Mouse (Mus musculus) 416B (cell line): ENCODE results near the gene Sphk1.
"Not testable (repeated sequence)": the region's sequence is repeated elsewhere in the genome, so short reads cannot be mapped to it uniquely, and the experiment has no call there.

ENCODE experiments used
- DNase-seq: peaks from one replicate; pipeline ENCODE4 v3.0.0; 2011; ENCODE audit warnings: low read depth

Gene Sphk1

DNA sequence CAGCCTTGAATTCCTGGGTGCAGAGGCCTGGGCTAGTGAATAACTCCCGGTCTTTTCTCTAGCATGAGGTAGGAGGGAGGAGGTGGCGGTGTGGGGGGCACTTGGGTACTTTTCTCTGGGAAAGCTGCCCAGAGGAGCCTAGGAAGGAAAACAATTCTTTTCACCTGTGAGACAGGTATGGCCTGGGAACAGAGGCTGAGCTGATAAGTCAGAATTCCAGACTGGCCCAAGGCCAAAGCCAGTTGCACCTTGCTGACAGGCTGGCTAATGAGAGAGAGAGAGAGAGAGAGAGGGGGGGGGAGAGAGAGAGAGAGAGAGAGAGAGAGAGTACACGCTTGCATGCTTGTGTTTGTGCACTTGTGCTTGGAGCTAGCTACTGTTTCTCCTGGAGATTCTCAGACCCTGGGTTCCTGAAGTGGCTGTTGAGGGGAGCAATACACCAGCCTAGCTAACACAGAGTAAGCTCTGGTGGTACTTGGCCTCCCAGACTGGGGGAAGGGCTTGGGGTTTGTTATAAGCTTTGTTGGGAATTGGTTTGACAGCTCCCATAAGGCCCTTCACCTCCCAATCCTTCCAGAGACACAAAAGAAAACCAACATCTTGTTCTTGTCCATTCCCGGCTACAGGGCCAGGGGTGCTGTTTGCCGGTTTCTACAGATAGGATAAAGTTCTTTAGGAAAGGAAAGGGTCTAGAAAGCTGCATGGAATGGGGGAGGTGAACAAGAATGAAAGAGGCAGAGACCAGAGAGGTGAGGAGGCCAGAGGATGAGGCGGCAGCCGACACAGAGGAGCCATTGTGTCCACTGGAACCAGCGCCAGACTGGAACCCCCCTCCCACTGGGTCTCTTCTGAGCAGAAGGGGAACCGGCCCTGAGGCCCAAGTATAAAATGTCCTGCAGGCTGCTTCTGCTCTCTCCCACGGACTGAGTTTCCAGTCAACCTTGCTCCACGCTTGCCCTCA, at the start of gene Sphk1:
TSS of gene Sphk1 (plus strand) at position 739 of the 961 bp plus-strand sequence.
- DNase-seq, result no peak

DNA sequence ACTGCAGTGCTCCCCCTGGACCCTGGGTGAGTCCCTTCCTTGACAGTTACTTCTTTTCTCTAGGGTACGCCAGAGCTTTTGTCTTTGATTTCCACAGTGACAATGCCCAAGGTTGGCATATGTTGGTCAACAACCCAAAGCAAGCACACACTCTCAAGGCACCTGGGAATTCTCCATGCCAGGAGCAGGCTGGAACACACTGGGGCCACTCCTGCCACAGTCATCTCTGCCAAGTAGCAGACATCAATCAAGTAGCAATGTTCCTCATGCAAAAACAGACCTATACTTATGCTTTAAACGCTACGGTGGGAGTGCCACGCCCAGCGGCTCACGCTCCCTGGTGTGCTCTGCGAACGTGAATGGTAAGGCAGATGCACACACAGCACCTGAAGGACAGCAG, 49.8 kb upstream of the Sphk1 start:
- no peak for DNase-seq

DNA sequence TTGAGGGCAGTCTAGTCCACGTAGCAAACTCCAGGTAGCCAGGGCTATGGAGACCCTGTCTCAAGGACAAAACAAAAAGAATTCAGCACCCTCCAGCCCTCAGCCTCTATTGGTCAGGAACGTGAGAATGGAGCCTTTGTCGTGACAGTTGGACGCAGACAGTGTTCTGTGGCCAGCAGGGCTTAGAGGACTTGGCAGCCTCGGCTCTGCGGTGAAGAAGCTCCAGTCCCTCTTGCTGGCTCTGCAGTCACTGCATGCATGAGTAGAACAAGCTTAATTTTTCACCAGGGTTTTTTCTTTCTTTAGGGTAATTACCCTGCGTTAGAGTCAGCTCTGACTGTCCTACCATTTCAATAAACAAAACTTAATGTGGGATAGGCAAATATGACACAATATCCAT, 48.9 kb upstream of the Sphk1 start:
- no peak for DNase-seq

DNA sequence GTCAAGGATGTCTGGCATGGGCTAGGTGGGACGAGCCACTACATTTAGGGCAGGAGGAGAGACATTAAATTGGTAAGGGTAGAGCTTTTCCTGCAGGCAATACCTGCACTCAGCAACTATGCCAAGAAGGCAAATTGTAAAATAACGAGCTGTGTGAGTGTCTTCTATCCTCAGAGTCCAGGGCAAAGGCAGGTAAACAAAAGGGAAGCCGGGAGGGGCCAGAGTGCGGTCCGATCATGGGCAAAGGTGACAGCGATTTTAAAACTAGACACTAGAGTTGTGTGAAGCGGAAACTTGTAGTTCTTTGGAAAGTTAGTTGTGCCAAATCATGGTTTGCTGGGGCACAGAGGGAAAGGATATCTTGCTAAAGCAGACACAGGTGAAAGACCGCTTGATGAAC, 46.5 kb upstream of the Sphk1 start:
- no peak for DNase-seq

DNA sequence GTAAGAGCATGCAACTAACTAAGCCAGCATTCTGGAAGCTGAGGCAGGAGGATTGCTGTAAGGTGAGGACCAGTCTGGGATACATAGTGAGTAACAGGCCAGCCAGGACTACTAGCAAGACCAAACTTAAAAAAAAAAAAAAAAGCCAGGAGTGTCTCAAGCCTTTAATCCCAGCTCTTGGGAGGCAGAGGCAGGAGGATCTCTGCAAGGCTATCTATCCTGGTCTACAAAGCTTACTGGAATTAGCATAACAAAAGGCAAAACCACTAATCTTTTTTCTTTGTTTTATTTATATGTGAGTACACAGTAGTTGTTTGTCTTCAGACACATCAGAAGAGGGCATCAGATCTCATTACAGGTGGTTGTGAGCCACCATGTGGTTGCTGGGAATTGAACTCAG, 42.5 kb upstream of the Sphk1 start:
- no peak for DNase-seq

DNA sequence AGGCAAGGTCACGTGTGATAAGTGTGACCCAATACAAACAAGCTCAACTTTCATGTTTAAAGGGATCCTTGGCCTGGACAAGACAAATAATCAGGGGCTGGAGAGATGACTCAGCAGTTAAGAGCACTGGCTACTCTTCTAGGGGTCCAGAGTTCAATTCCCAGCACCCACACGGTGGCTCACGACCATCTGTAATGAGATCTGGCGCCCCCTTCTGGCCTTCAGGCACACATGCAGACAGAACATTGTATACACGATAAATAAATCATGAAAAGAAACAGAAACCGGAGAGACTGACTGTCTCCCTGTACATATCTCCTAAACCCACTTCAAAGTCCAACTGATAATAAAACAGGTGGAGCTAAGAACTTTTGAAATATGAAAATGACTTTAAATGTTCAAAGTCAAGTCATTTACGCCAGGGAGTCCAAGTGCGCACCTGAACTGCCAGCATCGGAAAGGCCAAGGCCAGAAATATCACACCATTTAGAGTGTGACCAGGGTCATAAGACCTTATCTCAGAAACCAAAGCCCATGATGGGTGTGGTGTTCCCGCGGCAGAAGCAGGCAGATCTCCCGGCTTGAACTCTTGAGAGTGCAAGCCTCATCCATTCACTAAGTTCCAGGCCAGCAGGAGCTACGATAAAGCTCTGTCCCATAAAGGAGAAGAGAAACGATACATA, 41.9 kb upstream of the Sphk1 start:
- DNase-seq, result peak; percentile 53

DNA sequence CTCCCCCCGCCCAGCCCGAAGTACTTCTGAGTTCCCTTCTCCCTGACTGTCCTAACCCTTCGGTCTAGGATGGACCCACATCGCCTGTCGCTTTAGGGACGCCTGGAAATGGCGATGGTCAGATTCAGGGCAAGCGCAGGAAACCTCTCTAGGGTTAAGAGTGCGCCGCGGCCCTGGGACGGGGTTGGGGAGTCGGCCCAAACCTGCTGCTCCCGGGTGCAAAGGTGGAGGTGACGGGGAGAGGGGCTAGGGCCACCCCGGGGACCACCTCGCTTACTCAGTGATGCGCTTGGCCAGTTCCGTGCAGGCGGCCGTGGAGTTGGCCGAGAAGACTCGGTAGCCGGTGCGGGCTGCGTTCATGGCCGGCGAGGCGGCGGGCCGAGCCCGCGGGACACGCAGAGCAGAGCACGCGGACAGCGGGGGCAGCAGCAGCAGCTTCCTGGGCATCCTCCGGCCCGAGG, 40.9 kb upstream of the Sphk1 start:
- DNase-seq, result peak; percentile 46

DNA sequence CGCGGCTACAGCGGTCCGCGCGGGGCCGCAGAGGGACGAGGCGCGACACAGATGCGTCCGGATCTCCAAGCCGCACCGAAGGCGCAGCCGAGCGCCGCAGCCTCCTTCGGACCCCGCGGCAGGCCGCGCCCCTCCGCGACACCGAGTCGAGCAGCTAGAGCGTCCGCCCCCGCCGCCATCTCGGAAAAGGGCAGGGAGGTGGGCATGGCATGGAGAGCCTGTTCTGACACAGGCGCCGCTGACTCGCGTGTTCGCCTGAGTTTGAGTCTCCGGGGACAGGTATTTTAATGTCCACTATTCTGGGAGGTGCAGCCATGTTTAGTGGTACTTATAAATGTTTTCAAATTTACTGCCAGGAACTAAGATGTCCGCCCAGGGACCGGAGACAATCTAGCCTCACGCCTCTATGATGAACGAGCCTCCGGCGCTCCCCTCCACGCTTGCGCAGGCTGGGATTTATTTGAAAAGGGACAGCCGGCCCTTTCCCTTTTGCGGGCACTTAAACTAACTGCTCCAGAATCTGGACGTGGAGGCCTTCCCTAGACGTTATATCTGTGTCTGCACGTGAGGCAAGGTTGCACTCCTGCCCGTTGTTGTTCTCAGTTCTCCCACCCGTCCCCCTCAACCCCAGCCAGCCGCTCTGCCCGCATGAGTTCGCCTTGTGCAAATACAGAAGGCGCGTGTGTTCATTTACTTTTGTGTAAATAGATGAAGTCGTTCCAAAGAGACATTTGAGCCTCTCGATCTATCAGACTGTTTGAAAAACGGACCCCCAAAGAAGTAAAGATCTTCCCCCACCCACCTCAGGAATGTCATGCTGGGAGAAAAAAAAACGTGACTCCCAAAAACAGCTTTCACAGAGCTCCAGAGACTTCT, 40.3 kb upstream of the Sphk1 start:
- peak; percentile 93 for DNase-seq

DNA sequence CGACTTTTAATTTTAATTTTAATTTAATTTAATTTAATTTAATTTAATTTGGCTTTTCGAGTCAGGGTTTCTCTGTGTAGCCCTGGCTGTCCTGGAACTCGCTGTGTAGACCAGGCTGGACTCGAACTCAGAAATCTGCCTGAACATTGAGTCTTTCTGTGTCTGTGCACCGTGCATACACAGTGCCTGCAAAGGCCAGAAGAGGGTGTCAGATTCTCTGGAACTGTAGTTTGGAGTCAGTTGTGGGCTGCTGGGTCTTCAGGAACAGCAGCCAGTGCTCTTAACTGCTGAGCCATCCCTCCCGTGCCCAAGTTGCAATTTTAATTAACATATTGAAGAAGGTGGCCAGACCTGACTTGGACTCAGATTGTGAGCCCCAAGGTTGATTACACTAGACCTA, 39.4 kb upstream of the Sphk1 start:
- peak; percentile 18 for DNase-seq

DNA sequence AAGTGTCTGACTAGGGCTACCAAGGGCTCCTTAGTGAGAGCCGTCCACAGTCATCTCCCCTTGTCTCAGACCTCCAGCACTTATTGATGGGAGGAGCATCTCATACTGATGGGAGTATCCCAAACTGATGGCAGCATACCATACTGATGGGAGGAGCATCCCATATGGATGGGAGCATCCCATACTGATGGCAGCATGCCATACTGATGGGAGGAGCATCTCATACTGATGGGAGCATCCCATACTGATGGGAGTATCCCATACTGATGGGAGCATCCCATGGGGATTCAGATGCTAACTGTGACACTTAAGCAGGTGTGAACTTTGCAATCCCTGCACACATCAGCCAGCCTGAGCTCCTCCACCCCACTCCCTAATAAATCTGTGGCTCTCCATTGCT, 38.2 kb upstream of the Sphk1 start:
- DNase-seq, result not testable (repeated sequence)

DNA sequence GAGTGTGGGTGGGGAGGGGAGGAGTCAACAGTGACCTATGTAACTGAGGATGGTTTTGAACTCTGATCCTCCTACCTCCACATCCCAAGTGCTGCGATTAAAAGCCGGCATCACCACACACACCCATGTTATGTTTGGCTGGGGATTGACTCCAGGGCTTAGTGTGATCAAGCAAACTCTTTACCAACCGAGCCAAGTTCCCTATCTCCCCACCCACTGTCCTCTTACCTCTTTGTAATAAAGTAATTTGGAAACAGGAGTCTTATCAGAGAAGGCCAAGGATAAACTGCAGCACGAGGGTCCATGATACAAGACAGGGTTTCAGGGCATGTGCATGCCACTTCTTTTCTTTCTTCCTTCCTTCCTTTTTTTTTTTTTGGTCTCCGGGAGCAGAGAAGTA, 37.5 kb upstream of the Sphk1 start:
- no peak for DNase-seq

DNA sequence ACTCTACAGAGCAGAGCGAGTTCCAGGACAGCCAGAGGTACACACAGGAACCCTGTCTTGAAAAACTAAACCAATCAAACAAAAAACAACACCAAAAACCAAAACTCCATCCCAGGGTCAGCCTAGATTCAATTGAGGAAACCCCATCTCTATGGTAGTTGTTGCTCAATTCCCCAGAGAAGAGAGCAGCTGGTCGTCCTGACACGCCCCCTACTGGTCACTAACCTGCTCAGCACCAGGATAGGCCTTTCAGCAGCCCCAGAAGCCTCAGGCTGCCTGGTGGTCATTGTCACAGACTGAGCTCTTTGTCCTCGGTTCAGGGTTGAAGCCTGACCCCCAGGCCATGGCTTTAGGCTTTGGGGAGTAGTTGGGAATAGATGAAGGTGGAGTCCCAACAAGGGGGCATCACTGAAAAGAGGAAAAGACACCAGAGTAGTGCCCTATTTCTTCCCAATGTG, 36.9 kb upstream of the Sphk1 start, which contains the start of gene Prpsap1:
TSS of gene Prpsap1 (minus strand) at position 408 of the 458 bp plus-strand sequence.
- peak; percentile 87 for DNase-seq

DNA sequence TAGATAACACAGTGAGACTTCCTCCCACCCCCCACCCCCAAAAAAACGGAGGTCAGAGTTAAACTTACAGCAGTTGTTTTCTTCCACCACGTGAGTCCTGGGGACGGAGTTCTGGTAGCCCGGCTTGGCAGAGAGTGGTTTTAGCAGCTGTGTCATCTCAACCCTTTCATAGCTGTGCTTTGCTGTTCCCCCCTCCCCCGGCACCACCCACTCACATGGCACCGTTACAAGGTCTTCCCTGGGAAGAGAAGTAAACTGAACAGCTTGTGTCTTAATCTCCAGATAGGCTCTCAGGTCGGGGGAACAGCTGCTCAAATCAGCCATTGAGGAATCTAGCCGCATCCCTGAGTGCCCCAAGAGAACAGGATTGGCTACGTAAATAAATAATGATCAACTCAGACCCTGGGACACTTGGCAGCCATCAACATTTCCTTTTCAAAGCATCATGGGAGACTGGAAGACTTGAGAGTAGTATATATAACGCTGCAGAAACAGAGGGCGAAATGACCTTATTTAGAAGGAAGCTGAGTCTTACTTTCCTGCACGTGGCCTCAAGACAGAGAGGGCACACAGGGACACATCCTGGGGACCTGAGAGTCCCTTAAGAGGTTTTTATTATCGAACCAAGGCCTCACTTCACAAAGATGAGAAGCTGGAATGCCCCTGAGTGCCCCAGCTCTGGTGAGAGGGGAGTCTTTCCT, 36.1 kb upstream of the Sphk1 start:
- DNase-seq, result no peak

DNA sequence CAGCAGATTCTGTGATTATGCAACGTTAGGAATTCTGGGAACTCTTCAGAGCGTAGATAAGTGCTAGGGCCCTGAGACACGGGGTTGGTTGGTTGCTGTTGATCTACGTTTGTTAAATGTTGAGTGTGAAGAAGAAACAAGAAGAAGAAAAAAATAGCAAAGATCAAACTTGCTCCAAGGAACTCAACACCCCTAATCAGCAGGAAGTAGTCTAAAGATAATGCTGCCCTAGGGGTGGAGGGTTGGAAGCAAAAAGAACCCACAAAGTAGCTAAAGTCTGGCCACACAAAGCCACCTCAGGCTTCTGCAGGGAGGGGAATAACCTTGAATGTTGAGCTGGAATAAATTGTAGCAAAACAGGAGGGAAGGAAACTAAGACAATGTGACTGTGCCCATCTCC, 33.4 kb upstream of the Sphk1 start:
- DNase-seq, result peak; percentile 58

DNA sequence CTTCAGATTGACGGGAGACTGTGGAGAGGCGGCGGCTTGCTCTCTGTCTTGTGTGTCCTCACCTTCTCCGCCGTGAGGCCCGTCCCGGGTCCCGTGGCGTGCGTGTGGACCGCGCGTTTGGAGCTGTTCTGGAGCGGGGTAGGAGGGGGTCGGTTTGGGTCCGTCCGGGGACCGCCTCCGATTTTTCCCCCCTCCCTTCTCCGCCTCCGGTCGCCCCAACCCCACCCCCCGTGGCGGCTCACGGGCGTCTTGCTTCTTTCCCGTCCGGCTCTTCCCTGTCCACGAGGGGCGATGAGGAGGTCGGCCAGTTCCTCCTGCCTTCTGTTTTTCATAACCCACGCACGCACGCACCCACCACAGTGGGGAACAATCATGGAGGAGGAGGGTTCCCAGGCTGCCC, 32.1 kb upstream of the Sphk1 start:
- no peak for DNase-seq

DNA sequence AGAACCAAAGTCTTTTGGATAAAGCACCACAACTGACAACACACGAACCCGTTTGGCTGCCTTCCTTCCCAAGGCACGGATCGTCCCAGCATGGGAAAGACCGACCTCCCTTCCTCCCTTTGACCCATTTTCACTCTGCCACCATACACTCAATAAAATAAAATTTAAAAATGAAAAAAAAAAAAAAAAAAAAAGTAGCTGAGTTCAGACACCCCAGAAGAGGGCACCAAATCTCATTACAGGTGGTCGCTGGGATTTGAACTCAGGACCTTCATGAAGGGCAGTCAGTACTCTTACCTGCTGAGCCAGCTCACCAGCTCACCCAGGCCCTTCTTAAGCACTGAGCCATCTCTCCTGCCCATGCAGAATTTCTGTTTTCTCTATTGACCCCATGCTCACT, 31.7 kb upstream of the Sphk1 start:
- no peak for DNase-seq

DNA sequence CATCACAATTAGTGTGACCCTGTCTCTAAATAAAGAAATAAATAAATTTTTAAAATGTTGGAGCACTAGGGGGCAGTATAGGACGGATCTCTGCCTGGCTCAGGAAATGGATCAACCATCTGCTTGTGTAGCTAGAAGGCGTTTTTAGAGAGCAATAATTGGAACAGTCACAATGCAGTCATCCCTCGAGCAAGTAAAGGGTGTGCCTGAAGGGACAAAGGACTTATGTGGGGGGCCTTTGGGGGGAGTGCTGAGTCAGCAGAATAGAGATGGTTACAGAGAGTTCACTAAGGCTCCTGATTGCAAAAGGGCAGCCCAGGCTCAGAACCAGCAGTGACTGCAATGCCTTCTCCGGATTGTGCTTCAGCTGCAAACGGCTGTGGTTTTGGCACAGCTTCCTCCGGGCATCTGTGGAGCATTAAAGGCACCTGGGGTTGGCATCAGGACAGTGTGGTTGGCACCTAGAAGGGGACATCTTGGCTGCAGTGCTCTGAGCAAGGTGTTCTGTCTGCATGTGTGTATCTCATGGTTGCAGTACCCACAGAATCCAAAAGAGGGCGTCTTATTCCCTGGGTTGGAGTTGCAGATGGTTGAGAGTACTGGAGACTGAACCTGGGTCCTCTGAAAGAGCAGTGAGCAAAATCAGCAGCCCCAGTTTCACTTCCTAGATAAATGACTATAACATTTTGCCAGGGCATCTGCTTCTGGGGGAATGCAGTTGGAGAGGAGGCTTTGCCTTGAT, 29.5 kb upstream of the Sphk1 start:
- peak; percentile 78 for DNase-seq

DNA sequence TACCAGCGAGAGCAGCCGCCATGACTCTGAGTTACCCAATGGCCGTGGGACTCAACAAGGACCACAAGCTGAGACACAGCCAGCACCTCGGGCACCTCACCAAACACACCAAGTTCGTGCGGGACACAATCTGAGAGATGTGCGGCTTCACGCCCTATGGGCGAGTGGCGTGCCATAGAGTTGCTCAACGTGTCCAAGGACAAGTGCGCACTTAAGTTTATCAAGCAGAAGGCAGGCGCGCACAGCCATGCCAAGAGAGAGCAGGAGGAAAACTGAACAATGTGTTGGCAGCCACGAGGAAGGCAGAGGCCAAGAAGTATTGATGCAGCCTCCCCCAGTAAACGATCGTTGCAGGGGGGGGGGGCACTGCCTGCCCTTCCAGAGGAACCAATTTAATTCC, 26.2 kb upstream of the Sphk1 start:
- no peak for DNase-seq

DNA sequence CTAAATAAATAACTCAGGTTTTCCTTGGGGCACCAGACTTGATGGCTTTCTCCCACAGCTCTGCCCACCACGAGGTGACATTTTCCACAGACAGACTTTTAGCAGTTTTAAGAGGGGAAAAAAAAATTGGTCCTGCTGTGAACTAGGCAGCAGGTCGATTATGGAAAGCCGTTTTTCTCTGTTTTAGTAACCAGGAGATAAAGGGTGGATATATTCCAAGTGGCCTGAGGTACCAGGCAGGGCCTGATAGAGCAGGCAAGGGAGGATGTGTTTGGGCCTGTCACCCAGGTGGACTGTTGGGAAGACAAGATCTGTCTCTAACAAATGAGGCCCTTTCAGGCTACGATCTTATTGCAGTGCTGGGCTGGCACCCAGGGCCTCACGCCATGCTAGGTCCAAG, 25.2 kb upstream of the Sphk1 start:
- no peak for DNase-seq

DNA sequence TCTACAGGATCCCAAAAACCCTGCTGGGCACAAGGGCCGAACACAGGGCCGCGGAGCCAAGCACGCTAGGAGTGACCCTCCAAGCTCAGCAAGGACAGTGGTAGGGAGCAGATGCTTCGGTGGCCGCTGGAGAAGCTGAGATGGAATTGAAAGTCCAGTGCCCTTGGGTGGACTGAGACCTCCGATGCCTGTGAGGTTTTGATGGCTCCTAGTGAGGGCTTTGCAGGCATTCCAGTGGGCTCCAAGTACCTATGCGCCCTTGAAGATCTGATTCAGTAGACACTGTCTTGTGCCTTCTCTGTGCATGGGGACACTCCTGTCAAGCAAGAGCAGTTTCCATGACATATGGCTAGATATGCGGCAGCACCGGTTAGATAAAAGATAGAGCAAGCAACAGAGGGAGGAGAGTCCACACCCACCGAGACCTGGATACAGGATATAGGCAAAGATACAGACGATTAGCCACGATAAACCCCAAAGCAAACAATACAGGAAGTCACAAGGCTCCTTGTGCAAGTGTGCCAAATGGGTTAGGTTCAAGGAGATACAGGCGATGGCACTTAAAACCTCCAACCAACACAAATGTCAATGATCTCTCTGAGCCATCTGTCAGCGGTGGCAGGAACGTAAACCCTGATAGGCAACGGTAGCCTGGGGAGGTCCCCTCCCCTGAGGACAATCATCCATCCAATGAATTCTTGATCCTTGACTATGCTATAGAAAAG, 24.4 kb upstream of the Sphk1 start:
- peak; percentile 32 for DNase-seq
